Mouse (Mus musculus): ENCODE measurements at regions not wholly inside any gene's neighbourhood (a gene's known extent, or its start where the extent isn't known, plus 50 kb on each side); places are given as distances from the start of the nearest gene placed in this dataset.

DNA sequence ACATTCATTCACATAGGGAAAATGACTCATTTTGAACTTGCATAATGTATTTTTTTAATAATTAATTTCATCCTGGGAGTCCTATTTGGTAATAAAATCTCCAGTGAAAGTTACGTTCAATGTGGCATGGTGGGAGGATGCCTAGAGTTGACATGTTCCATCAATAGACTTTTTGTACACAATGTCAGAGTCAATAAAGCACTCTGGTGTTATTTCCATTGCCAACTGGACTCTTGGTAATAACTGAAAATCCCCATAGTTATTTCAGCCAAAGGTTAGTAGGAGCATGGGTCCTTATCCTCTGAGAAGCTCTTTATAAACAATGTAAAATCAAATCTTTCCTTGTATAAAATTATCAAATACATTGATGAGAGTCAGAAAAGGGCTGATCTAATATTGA is 87.3 kb downstream of the P2ry1 start:
- TF ChIP-seq CTCF (IDR thresholded peaks at IDR 0.05; ENCODE audit: borderline replicate concordance, extremely low read depth, insufficient read depth, insufficient read length) = no peak
- no peak for TF ChIP-seq POLR2A (IDR thresholded peaks at IDR 0.05; ENCODE audit: borderline replicate concordance, extremely low read depth, insufficient read depth, insufficient read length, poor library complexity, severe bottlenecking)

All from brain, embryonic 14.5 days (tissue).